Comparison of ENCODE assay signal across 8 mouse cellular contexts in the genomic region with DNA sequence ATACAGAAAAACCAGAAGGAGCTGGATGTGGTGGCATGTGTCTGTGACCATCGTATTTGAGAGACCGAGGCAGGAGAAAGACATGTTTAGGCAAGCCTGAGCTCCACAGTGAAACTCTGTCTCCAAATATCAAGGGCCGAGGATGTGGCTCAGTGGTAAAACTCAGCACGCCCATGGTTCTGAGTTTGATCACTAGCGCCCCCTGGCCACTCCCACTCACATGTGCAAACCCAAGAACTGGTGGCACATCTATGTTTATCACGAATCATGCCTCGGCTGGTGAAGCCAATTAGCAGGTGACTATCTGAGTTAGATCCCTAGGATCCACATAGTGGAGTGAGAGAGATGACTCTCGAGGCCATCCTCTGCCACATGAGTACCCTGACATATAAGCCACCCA. TPM values are rescaled to one million over a fixed set of nuclear protein-coding genes. Genes with fewer than 3 reads are reported as not detected.
DNase-seq lines count a peak whose midpoint lies in the region; ATAC-seq and TF ChIP-seq lines count a peak whose summit lies in the region.

No protein-coding gene starts in this region.

- H3K9me3 ChIP-seq in hindbrain, embryonic 11.5 days (ENCODE audit: control insufficient read depth, low read length) = no peaks in the 10 kb centered on the region
- H3K9me3 ChIP-seq in hindbrain, embryonic 13.5 days = no peaks in the 10 kb centered on the region
- no peaks in the 10 kb centered on the region for H3K9me3 ChIP-seq in forebrain, embryonic 12.5 days

- DNase-seq in hindbrain, embryonic 11.5 days (ENCODE audit: low spot score) = peak; percentile 23
- peak; percentile 71 for DNase-seq in ES-CJ7 (ENCODE audit: low read depth, low spot score)
- DNase-seq in right cerebral cortex, adult 18-20 months = no peak
- DNase-seq in heart, postnatal 10 days = no peak

- no peak for TF ChIP-seq POLR2A in small intestine, adult 2 months (IDR thresholded peaks at IDR 0.05; ENCODE audit: low read depth, low read length)

- ATAC-seq in hindbrain, embryonic 11.5 days (ENCODE audit: low FRiP score) = no peak
- ATAC-seq in hindbrain, embryonic 13.5 days (ENCODE audit: low FRiP score) = no peak
- peak; percentile 89 for ATAC-seq in erythroblast, adult 5-6 weeks (replicated peaks; ENCODE audit: low FRiP score, poor library complexity, severe bottlenecking)
- no peak for ATAC-seq in forebrain, embryonic 12.5 days (ENCODE audit: low FRiP score)

- no peak overlapping the region for H3K4me3 ChIP-seq in hindbrain, embryonic 11.5 days (ENCODE audit: low read depth, low read length)
- H3K4me3 ChIP-seq in hindbrain, embryonic 13.5 days = no peak overlapping the region
- H3K4me3 ChIP-seq in small intestine, adult 2 months (ENCODE audit: low read depth, low read length) = no peak overlapping the region
- no peak overlapping the region for H3K4me3 ChIP-seq in forebrain, embryonic 12.5 days (replicated peaks)

- peaks cover 30% of the 10 kb centered on the region for H3K27me3 ChIP-seq in hindbrain, embryonic 11.5 days (ENCODE audit: control insufficient read depth, insufficient read depth, low read length)
- H3K27me3 ChIP-seq in hindbrain, embryonic 13.5 days = peaks cover 68% of the 10 kb centered on the region
- no peaks in the 10 kb centered on the region for H3K27me3 ChIP-seq in small intestine, adult 2 months (ENCODE audit: control insufficient read depth, insufficient read depth, low read length)
- peaks cover 33% of the 10 kb centered on the region for H3K27me3 ChIP-seq in forebrain, embryonic 12.5 days

- H3K4me2 ChIP-seq in hindbrain, embryonic 11.5 days (replicated peaks; ENCODE audit: low read depth, low read length) = no peak overlapping the region
- no peak overlapping the region for H3K4me2 ChIP-seq in hindbrain, embryonic 13.5 days
- no peak overlapping the region for H3K4me2 ChIP-seq in forebrain, embryonic 12.5 days

- H3K9ac ChIP-seq in hindbrain, embryonic 11.5 days (ENCODE audit: low read depth, low read length) = no peak overlapping the region
- no peak overlapping the region for H3K9ac ChIP-seq in hindbrain, embryonic 13.5 days
- H3K9ac ChIP-seq in forebrain, embryonic 12.5 days = no peak overlapping the region

- H3K4me1 ChIP-seq in hindbrain, embryonic 11.5 days (replicated peaks; ENCODE audit: control insufficient read depth, insufficient read depth, low read length) = peaks cover 2% of the 10 kb centered on the region; the same call in 1 of the 2 replicates
- H3K4me1 ChIP-seq in hindbrain, embryonic 13.5 days (replicated peaks) = peaks cover 15% of the 10 kb centered on the region
- H3K4me1 ChIP-seq in small intestine, adult 2 months (ENCODE audit: control insufficient read depth, insufficient read depth, insufficient read length, low read length) = peaks cover 21% of the 10 kb centered on the region
- peaks cover 50% of the 10 kb centered on the region for H3K4me1 ChIP-seq in forebrain, embryonic 12.5 days

- peak; percentile 61; the same call in 1 of the 2 replicates for TF ChIP-seq CTCF in small intestine, adult 2 months (IDR thresholded peaks at IDR 0.05; ENCODE audit: extremely low read depth, insufficient read length, insufficient replicate concordance, low read depth, low read length)

- no peak overlapping the region for H3K27ac ChIP-seq in hindbrain, embryonic 11.5 days (ENCODE audit: low read depth, low read length)
- H3K27ac ChIP-seq in hindbrain, embryonic 13.5 days = no peak overlapping the region
- no peak overlapping the region for H3K27ac ChIP-seq in small intestine, adult 2 months (ENCODE audit: insufficient read depth, low read depth, low read length)
- no peak overlapping the region for H3K27ac ChIP-seq in forebrain, embryonic 12.5 days

- no peaks in the 10 kb centered on the region for H3K36me3 ChIP-seq in hindbrain, embryonic 11.5 days (ENCODE audit: control insufficient read depth, insufficient read depth, low read length)
- H3K36me3 ChIP-seq in hindbrain, embryonic 13.5 days = no peaks in the 10 kb centered on the region
- H3K36me3 ChIP-seq in small intestine, adult 2 months (ENCODE audit: control insufficient read depth, insufficient read depth, low read length) = no peaks in the 10 kb centered on the region
- H3K36me3 ChIP-seq in forebrain, embryonic 12.5 days (replicated peaks) = no peaks in the 10 kb centered on the region

- intact Hi-C loops in heart, postnatal 10 days (cut with DNase I) = loop anchor here (5.0 kb wide), 1 partner anchor 45 kb away; no protein-coding TSS in a partner anchor

- 72% methylated on average over 8 of the region's 8 CpGs for WGBS in hindbrain, embryonic 11.5 days
- 81% methylated on average over 8 of the region's 8 CpGs for WGBS in hindbrain, embryonic 13.5 days
- 44% methylated on average over 8 of the region's 8 CpGs for WGBS in small intestine, adult 2 months
- 82% methylated on average over 8 of the region's 8 CpGs for WGBS in forebrain, embryonic 12.5 days

RNA-seq across cellular contexts. Expression of a gene that starts 27.6 kb away (rescaled TPM):
- 34.7 and 41.4 TPM in 2 replicates for polyA plus RNA-seq in hindbrain, embryonic 11.5 days (2014; fragmentation: Nextera tagmentation; extraction: Ambion mirVana)
- 11.3 and 12.6 TPM in 2 replicates for polyA plus RNA-seq in hindbrain, embryonic 13.5 days (2015; fragmentation: Nextera tagmentation; extraction: Ambion mirVana)
- total RNA-seq in erythroblast, adult 5-6 weeks (2015; ENCODE audit: low replicate concordance) = 2.1 and 21.7 TPM in 2 replicates
- total RNA-seq in erythroblast, adult 5-6 weeks (2017; ENCODE audit: low replicate concordance) = 1.8 and 3.7 TPM in 2 replicates
- 21.4 and 35.7 TPM in 2 replicates for polyA plus RNA-seq in small intestine, adult 2 months (2012; rRNA removed)
- polyA plus RNA-seq in forebrain, embryonic 12.5 days (2016; fragmentation: Nextera tagmentation; extraction: Ambion mirVana) = 21.9 and 25.6 TPM in 2 replicates
- 10 to 100 TPM; 24.3 to 28.6 TPM for total RNA-seq in heart, postnatal 10 days (2021)

RNA-seq across cellular contexts. Expression of a gene that starts 43.3 kb away (rescaled TPM):
- 0.82 and 2.4 TPM in 2 replicates for polyA plus RNA-seq in hindbrain, embryonic 11.5 days (2014; fragmentation: Nextera tagmentation; extraction: Ambion mirVana)
- not detected in 2 replicates for polyA plus RNA-seq in hindbrain, embryonic 13.5 days (2015; fragmentation: Nextera tagmentation; extraction: Ambion mirVana)
- not detected in 2 replicates for total RNA-seq in erythroblast, adult 5-6 weeks (2015; ENCODE audit: low replicate concordance)
- 0.60 TPM in 1 of 2 replicates, not detected in the other for total RNA-seq in erythroblast, adult 5-6 weeks (2017; ENCODE audit: low replicate concordance)
- polyA plus RNA-seq in small intestine, adult 2 months (2012; rRNA removed) = 0.11 and 0.79 TPM in 2 replicates
- polyA plus RNA-seq in forebrain, embryonic 12.5 days (2016; fragmentation: Nextera tagmentation; extraction: Ambion mirVana) = 0.65 and 0.67 TPM in 2 replicates
- under 1 TPM; 0.12 to 0.17 TPM for total RNA-seq in heart, postnatal 10 days (2021)

RNA-seq across cellular contexts. Expression of a gene that starts 57.2 kb away (rescaled TPM):
- polyA plus RNA-seq in hindbrain, embryonic 11.5 days (2014; fragmentation: Nextera tagmentation; extraction: Ambion mirVana) = not detected in 2 replicates
- 0.12 TPM in 1 of 2 replicates, not detected in the other for polyA plus RNA-seq in hindbrain, embryonic 13.5 days (2015; fragmentation: Nextera tagmentation; extraction: Ambion mirVana)
- total RNA-seq in erythroblast, adult 5-6 weeks (2015; ENCODE audit: low replicate concordance) = not detected in 2 replicates
- not detected in 2 replicates for total RNA-seq in erythroblast, adult 5-6 weeks (2017; ENCODE audit: low replicate concordance)
- 0.55 and 1.2 TPM in 2 replicates for polyA plus RNA-seq in small intestine, adult 2 months (2012; rRNA removed)
- polyA plus RNA-seq in forebrain, embryonic 12.5 days (2016; fragmentation: Nextera tagmentation; extraction: Ambion mirVana) = not detected in 2 replicates
- under 1 TPM; 0.20 to 0.26 TPM for total RNA-seq in heart, postnatal 10 days (2021)

Comparison
In these comparisons a context has a peak if more than half of its experiments do, and no peak if none do; other contexts are left out.
1. DNase-seq: peak in hindbrain, embryonic 11.5 days (single experiment) and ES-CJ7 (single experiment); none in right cerebral cortex, adult 18-20 months (single experiment) and heart, postnatal 10 days (0 of 2).